Mouse (Mus musculus): ENCODE measurements around the gene Cabp2. TPM values are rescaled to one million over a fixed set of nuclear protein-coding genes. Genes with fewer than 3 reads are reported as not detected.
"Not testable (repeated sequence)": the region's sequence is repeated elsewhere in the genome, so short reads cannot be mapped to it uniquely, and the experiment has no call there.

Gene Cabp2
- total RNA-seq, 2 experiments from 2014 or later = 1.2 TPM; not detected in 1

DNA sequence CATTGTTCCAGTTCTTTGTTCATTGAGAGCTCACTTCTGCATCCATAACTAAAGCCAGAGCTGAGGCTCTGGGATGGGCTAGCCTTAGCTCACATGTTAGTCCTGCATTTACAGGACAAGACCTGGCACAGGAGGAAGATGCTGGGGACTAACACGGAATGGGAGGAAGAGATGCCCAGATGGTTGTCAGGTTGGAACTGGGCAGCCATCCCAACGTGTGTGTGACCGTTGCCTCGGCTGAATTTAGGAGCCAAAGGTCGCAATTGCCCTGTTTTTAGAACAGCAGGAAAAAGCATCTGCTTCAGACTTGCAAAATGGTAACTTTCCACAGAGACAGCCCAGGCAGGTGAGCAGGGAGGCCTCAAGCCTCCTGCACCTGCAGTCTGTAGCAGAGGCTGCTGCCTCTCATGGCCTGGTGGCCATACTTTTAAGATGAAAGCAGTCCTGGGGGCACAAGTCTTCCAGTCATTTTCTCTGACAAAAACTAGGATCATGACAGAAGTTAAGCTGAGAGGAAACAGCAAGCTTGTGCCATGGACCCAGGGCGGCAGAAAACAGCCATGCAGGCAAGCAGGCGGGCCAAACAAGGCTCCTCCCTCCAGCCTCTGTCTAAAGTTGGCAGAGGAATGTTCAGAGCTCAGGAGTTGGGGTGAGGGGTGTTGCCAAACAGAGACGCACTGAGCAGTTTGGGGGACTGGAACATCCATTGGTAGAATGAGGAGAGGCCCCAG is 26.0 kb upstream of the Cabp2 start:
- no peak for DNase-seq (ENCODE audit: low spot score in 2 of 2)

DNA sequence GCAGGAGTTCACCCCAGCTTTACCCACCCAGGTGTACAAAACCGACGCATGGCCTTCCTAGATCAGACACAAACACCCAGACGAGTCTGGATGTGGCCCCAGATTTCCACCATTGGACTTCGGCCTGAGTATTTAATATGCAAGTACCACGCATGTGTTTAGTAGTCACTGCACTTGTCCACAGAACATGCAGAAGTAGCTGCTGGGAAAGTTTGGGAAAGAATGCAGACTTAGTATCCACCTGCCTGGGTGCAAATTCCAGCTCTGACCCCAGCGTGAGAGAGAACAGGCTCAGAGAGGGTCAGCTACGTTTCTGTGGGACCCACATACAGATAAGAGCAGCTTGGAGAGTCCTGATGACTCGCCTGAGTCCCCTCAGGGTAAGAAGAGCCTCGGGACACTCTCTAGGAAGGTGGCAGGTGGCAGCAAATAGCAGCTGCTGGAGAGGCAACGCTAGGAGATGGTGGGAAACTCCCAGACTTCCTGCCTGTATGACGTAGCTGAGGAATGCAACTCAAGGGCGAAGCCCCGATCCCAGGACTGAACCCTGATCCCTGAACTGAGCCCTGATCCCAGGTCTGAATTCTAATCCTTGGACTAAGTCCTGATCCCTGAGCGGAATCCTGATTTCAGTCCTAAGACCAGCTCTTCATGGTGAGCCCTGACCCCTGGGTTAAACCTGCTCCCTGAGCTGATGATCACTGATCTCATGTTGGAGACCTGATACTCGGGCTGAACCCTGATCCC is 25.3 kb upstream of the Cabp2 start:
- DNase-seq (ENCODE audit: low spot score in 2 of 2) = no peak

DNA sequence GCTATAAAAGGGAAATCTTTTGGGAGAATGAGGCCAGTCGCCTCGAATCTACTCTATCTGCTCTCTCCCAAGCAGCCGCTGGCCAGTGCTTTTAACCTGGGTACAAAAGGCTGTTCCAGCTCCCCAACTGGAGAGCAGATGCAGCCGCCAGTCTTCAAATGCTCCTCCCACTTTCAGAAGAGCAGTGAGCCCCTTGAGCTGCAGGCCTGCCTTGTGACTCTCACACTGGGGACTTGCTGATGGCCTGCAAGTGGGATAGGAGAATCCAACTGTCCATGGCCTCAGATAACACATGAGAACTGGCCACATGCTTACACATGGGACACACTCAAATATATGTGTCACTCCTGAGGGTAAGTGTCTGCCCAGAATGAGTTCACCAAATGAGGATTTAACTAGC is 24.7 kb upstream of the Cabp2 start:
- DNase-seq (ENCODE audit: low spot score in 2 of 2) = no peak

DNA sequence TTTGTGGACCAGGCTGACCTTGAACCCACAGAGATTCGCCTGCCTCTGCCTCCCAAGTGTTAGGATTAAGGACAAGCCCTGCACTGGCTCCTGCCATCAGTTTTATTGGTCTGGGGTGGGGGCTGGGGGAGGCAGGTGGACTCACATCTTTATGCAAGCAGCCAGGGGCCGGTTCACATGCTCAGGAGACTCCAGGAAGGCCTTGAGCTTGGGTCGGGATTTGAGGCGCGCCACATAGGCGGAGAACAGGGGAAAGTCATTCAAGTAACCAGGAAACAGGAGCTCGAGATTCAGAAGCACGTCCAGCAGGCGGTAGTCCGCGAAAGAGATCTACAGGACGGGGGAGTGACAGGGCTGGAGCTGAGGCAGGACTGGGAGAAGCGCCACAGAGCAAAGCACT is 24.0 kb upstream of the Cabp2 start:
- DNase-seq (ENCODE audit: low spot score in 2 of 2) = no peak

DNA sequence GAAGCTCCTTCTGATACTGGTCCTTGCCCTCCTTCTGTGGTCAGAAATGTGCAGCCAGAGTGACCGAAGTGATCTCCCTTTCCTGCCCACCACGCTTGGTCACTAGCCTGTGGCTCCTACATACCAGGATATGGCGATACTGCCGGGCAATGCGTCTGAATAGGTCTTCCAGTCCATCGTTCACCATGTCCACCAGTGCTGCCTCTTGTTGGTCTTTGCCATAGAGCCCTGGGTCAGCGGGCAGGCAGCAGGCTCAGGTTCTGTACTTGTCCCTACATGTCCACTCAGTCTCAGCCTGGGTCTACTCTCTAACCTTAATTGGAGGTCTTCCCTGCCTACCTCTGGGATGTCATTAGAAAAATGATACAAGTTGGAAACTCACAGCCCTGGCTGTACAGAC is 23.4 kb upstream of the Cabp2 start:
- DNase-seq (ENCODE audit: low spot score in 2 of 2) = no peak

DNA sequence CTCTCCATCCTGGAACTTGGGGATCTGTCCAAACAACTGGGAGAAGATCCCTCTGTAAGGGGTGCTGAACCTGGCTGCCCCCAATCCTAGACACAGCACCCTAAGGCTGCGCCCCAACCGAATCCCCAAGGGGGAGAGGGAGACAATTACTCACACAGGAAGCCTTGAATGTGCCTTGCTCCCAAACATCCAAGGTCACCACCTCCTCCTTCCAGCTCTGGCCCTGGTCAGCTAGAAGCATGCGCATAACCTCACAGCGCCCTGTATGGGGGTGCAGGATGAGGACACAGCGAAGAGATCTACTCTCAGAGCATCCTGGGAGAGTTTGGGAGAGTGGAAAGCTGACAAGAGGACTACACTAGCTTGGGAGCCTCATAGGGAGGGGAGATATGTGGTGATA is 22.8 kb upstream of the Cabp2 start:
- DNase-seq (ENCODE audit: low spot score in 2 of 2) = no peak

DNA sequence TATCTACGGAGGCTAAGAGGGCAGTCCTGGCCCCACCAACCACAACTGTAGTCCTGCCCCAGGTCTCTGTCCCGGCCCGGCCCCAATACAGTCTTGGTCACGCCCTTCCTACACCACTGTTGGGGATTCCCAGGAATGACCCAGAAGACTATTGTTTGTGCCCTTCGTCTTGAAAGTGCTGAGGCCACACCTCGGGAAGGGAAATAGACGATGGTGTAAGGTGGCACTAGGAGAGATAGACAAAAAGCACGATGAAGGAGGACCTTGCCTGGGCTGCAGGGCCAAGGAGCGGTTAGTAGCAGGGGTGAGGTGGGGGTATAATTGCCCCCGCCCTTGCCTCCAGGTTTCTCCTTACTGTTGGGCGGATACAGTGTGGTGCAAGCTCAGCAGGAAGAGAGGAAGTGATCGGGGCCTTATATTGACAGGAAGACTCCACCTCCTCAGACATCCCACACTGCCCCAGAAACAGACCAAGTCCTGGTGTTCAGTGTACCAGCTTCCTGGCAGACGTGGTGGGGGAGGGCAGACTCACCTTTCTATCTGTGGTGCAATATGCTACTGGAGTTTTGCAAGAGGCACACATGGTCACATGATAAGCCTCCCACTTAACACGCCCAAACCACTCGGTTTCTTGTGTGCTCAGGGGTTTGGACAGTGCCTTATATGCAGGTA is 22.2 kb upstream of the Cabp2 start, which contains the start of gene Gstp3:
TSS of gene Gstp3 (minus strand) at position 501 of the 672 bp plus-strand sequence.
- DNase-seq (ENCODE audit: low spot score in 2 of 2) = no peak

DNA sequence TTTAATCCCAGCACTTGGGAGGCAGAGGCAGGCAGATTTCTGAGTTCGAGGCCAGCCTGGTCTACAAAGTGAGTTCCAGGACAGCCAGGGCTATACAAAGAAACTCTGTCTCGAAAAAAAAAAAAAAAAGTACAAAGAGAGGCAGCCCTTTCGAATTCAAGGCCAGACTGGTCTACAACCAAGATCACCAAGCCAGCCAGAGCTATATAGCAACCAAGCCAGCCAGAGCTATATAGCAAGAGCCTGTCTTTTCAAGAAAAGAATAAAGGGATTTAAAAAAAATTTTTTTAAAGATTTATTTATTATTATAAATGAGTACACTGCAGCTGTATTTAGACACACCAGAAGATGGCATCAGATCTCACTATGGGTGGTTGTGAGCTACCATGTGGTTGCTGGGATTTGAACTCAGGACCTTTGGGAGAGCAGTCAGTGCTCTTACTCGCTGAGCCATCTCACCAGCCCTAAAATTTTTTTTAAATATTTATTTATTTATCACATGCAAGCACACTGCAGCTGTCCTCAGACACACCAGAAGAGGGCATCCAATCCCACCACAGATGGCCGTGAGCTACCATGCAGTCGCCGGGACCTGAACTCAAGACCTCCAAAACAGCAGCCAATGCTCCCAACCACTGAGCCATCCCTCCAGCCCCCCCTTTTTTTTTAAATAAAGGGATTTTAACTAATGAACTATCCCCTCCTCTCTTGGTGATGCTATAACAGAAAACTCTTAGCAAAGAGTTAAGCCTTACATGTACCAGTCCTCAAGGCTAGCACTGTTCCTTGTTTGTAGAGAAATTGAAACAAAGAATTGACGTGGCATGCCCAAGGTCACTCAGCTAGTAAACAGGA is 21.1 kb upstream of the Cabp2 start:
- DNase-seq (ENCODE audit: low spot score in 2 of 2) = not testable (repeated sequence)

DNA sequence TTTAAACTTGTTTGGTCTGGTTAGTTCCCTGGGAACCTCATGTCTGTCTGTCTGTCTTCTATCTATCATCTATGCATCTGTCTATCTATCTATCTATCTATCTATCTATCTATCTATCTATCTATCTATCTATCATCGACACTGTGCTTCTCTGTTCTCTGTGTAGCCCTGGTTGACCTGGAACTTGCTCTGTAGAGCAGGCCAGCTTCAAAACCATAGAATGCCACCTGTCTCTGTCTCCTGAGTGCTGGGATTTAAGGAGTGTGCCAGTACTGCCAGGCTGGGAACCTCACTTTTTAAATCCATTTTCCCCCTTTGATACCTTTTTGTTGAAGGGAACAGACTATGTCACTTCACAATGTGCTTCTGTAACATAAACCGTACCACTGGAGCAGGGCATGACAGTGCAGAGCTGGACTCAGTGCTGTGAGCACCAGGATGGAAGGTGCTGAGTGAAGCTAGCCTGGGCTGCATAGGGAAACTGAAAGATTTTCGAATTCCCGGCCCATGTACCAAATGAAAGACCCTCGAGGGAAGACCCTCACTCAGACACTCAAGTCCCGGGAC is 20.4 kb upstream of the Cabp2 start:
- DNase-seq (ENCODE audit: low spot score in 2 of 2) = no peak

DNA sequence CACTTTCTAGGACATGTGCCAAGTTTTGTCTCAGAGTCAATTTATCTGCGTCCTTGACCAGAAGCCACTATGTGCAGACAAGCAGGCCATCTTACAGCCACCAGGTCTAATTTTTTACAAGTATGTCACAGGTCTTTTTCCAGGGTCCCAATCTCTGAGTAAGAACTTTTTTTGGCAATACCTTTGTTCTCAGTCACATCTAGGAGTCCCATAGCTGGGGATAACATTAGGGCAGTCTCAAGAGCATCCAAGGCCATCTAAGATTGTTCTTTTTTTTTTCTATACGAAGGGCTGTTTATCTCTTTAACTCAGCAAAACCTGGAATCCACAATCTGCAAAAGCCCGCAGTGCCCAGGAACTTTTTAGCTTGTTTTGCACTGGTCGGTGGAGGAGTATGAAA is 18.0 kb upstream of the Cabp2 start:
- not testable (repeated sequence) for DNase-seq (ENCODE audit: low spot score in 2 of 2)

DNA sequence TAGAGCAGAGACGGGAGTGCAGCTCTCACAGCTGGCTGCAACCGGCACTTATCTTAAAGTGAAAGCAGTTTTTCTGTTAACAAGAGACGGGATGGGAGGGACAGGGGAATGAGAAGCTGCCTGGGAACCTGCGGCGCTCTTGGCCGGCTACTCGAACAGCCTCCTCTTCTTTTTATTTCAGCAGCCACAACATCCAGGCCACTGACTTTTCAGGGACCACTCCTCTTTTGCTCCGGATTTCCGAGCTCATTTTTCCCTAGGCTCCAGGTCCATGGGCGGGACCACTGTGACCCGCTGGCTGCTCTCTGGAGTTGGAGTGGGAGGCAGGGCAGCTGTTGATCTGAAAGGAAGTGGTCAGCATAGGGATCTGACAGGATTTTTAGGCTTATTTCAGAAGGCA is 16.9 kb upstream of the Cabp2 start:
- DNase-seq (ENCODE audit: low spot score in 2 of 2) = not testable (repeated sequence)

DNA sequence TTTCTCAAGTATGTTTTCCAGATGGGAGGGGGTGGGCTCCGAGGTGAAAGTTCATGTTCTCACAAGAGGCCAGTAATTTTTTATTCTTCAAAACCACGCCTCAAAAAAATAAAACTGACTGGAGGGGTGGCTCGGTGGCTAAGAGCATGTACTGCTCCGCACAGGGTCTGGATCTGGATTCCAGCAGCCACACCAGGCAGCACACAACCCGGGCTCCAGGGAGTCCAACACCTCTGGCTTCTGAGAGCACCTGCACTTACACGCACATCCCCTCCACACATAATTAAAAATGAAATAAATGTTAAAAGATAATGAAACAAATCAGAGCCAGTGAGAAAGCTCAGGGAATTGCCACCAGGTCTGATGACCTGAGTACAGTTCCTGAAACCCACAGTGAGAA is 15.1 kb upstream of the Cabp2 start:
- no peak for DNase-seq (ENCODE audit: low spot score in 2 of 2)

DNA sequence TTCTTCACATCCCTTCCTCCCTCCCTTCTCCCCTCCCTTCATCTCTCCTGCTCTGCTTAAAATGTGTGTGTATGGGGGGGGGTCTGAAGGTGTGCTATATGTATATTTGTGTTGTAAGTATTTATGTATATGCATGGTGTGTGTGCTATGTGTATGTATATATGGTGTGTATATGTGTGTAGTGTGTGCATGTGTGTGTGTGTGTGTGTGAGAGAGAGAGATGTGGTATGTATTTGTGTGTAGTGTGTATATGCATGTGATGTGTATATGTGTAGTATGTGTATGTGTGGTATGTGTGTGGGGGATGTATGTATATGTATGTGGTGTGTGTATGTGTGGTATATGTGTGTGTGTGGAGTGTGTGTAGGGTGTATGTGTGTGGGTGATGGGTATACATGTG is 14.5 kb upstream of the Cabp2 start:
- DNase-seq (ENCODE audit: low spot score in 2 of 2) = no peak

DNA sequence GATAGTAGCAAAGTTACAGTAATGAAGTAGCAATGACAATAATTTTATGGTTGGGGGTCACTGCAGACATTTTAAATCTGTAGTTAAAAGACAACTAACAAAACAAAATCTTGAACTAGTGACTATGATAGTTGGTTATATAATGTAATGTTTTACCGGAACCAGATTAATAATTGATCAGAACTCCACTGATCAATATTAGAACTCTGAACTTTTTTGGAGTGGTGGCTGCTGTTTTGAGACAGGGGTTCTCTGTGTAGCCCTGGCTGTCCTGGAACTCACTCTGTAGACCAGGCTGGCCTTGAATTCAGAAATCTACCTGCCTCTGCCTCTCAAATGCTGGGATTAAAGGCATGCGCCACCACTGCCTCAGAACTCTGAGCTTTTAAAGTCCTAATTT is 13.1 kb upstream of the Cabp2 start:
- not testable (repeated sequence) for DNase-seq (ENCODE audit: low spot score in 2 of 2)

DNA sequence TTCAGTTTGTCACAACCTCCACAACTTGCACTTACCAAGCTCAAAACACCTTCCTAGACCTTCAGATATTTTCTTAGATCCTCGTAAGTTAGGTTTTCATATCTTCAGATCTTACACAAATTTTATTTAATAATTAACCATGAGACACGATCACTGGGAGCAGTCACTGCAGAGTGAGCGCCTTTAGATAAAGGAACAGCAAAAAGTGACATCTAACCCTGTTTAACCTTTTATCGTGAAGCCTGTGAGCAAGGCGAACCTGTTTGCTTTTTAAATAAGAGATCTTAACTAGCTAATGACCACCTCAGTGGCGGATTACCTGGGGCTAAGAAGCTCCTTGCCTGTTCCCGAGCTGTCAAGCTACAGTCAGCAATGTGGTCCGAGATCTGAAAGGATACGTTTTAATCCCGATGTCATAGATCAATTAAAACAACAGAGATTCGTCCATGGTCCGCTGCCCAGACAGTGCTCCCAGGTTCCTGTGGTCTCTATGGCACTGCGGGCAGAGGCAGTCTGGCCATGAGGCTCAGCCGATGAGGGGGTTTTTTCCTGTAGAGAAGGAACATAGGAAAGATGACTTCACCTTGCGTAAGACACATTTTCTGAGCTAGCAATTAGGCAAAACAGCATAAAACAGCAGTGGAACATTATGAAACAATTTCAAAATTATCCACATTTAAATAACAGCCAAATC is 12.5 kb upstream of the Cabp2 start:
- DNase-seq (ENCODE audit: low spot score in 2 of 2) = no peak

DNA sequence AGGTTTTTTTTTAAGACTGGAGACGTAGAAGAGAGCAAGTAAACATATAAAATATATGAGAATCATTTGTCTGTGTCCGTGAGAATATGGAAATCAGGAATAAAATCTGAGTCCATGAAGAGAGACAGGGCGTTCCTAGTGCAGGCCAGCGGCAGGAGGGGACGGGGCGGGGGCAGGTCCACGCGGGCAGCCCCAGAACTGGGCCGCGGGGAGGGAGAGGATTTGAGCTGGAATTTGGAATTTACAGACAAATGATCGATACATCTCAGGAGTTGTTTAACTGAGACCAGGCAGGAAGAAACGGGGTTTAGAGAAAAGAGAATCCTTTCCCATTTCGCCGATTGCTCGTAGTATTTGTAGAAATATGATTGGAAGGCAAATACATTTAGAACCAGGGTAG is 11.1 kb upstream of the Cabp2 start:
- no peak for DNase-seq (ENCODE audit: low spot score in 2 of 2)

DNA sequence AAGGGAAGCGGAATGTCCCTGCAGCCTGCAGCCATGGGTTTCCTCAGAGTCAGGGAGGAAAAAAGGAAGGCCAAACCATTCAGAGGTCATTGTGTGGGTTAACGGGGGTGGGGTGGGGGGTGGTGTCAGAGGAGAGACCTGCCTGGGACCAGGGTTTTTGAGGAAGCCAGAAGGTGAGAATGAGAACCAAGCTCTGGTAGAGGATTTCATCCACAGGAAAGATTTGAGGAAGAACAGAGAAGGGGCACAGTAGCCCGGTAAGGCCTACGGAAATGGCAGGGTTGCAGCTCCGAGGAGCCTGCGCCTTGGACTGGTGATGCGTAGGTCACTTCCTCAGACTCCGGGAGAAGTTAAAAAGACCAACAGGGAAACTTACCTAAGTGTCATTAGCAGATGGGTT is 10.6 kb upstream of the Cabp2 start:
- DNase-seq (ENCODE audit: low spot score in 2 of 2) = no peak

DNA sequence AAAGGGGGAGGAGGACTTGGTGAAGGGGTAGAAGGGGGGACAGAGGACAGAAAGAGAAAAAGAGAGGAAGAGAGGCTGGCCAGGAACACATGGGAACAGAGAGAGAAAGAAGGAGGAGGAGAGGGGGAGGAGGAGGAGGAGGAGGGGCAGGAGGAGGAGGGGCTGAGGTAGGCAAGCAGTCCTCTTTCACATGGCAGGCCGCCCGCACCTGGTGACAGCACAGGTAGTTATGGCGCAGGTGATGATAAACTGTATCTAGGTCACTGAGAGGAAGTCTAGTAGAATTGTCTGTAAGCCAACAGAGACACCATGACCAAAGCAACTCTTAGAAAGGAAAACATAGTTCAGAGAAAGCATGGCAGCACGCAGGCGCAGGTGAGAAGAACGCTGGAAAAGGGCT is 10.0 kb upstream of the Cabp2 start:
- DNase-seq (ENCODE audit: low spot score in 2 of 2) = no peak

DNA sequence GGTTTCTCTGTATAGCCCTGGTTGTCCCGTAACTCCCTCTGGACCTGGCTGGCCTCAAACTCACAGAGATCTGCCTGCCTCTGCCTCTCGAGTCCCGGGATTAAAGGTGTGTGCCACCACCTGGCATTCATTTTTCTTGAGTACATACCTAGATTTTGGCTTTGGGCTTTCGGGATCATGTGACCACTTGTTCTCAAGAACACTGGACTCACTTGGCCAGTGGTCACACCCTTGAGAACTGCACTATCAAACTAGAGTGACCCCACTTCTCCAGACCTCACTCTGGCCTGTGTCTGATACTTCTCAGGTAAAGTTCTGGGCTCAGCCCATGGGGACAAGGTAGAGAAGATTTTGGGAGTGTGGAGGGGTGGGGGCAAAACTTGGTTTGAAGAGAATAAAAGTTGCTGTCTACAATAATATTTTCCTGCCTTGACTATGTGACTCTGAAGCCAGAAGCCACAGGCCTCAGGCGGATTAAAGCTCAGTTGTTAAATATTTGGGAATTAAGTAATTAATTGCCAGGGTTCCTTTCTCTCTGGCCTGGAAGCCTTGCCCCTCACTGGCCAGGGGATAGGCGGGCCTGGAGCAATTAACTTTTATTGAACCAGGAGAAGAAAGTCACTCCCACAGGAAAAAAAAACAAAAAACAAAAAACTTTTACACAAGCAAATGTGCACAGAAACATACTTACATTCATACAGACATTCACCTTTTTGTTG is 8.5 kb upstream of the Cabp2 start:
- no peak for DNase-seq (ENCODE audit: low spot score in 2 of 2)

DNA sequence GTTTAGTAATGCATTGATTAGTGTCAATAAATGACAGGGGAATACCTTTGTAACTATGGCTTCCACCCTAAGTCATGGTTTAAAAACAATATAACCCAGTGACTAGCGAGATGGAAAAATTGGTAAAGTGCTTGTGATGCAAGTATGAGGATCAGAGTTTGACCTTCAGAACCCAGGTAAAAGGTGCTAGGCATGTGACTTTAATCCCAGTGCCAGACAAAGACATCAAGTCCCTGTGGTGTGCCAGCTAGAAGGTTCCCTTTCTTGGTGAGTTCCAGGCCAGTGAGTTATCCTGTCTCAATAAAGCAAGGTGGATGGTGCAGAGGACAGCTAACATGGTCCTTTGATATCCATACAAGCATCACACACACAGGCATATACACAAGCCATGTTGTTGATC is 5.8 kb upstream of the Cabp2 start:
- no peak for DNase-seq (ENCODE audit: low spot score in 2 of 2)
